Mouse (Mus musculus) v-Abl transformed pro-B cells (cell line): ENCODE results near the gene Sumf1.

Experiments used
- in situ Hi-C, 2 experiments: fragments of 400-800 bp; cut with MboI; formaldehyde crosslinking; loops; one replicate each; pipeline ENCODE4 v1.15.1; 2025; ENCODE audit not compliant: unreplicated experiment in 2 of 2

The Sumf1 gene

GRCm38 (mm10) chr6:108211896-108212880 lies 26.8 kb upstream of the Sumf1 start:
- in situ Hi-C loops = loop anchor here (5.0 to 25.0 kb wide), 4 partner anchors 50 to 1475 kb away; partner anchors contain the start of genes Edem1 (in 1 of the 2) and Il5ra (in 1 of the 2)

GRCm38 (mm10) chr6:108206914-108207566 lies 21.7 kb upstream of the Sumf1 start:
- in situ Hi-C loops = loop anchor here (25.0 kb wide), 2 partner anchors 630 to 1470 kb away; partner anchors contain the start of genes Edem1 (in 1 of the 2) and Il5ra (in 1 of the 2)

GRCm38 (mm10) chr6:108206145-108206544 lies 20.8 kb upstream of the Sumf1 start:
- in situ Hi-C loops = loop anchor here (25.0 kb wide), 2 partner anchors 631 to 1469 kb away; partner anchors contain the start of genes Edem1 (in 1 of the 2) and Il5ra (in 1 of the 2)

- in situ Hi-C loops = loop anchor here (25.0 kb wide), 2 partner anchors 633 to 1467 kb away; partner anchors contain the start of genes Edem1 (in 1 of the 2) and Il5ra (in 1 of the 2)
These were observed 18.9 kb upstream of the Sumf1 start for GRCm38 (mm10) chr6:108204322-108204721.

GRCm38 (mm10) chr6:108198286-108198685 lies 12.9 kb upstream of the Sumf1 start:
- in situ Hi-C loops = loop anchor here in 1 of 2 experiments (5.0 to 25.0 kb wide), 2 partner anchors 96 to 1461 kb away; partner anchors contain the start of gene Il5ra

- in situ Hi-C loops = loop anchor here in 1 of 2 experiments (5.0 to 25.0 kb wide), 2 partner anchors 95 to 1460 kb away; partner anchors contain the start of gene Il5ra
These were observed 11.7 kb upstream of the Sumf1 start for GRCm38 (mm10) chr6:108197117-108197516.

- in situ Hi-C loops = loop anchor here in 1 of 2 experiments (5.0 to 25.0 kb wide), 2 partner anchors 94 to 1459 kb away; partner anchors contain the start of gene Il5ra
These were observed 11.3 kb upstream of the Sumf1 start for GRCm38 (mm10) chr6:108196665-108197064.

- in situ Hi-C loops = loop anchor here in 1 of 2 experiments (25.0 kb wide), 1 partner anchor 1455 kb away; the partner anchor contains the start of gene Il5ra
These were observed 7.2 kb upstream of the Sumf1 start for GRCm38 (mm10) chr6:108192632-108193031.

GRCm38 (mm10) chr6:108190690-108191089 lies 5.3 kb upstream of the Sumf1 start:
- in situ Hi-C loops = loop anchor here in 1 of 2 experiments (25.0 kb wide), 1 partner anchor 1453 kb away; the partner anchor contains the start of gene Il5ra

- in situ Hi-C loops = loop anchor here in 1 of 2 experiments (25.0 kb wide), 1 partner anchor 1448 kb away; the partner anchor contains the start of gene Il5ra
These were observed 265 bp upstream of the Sumf1 start for GRCm38 (mm10) chr6:108185685-108186009.

- in situ Hi-C loops = loop anchor here in 1 of 2 experiments (25.0 kb wide), 1 partner anchor 1442 kb away; the partner anchor contains the start of gene Il5ra
These were observed 6.3 kb downstream of the Sumf1 start for GRCm38 (mm10) chr6:108179087-108179486.

- in situ Hi-C loops = loop anchor here in 1 of 2 experiments (25.0 kb wide), 1 partner anchor 663 kb away; the partner anchor contains the start of gene Edem1
These were observed 11.2 kb downstream of the Sumf1 start for GRCm38 (mm10) chr6:108174181-108174580.

- in situ Hi-C loops = loop anchor here in 1 of 2 experiments (25.0 kb wide), 1 partner anchor 665 kb away; the partner anchor contains the start of gene Edem1
These were observed 13.2 kb downstream of the Sumf1 start for GRCm38 (mm10) chr6:108172219-108172618.

GRCm38 (mm10) chr6:108169466-108169865 lies 15.9 kb downstream of the Sumf1 start:
- in situ Hi-C loops = loop anchor here in 1 of 2 experiments (25.0 kb wide), 1 partner anchor 668 kb away; the partner anchor contains the start of gene Edem1

GRCm38 (mm10) chr6:108168723-108169122 lies 16.7 kb downstream of the Sumf1 start:
- in situ Hi-C loops = loop anchor here in 1 of 2 experiments (25.0 kb wide), 1 partner anchor 669 kb away; the partner anchor contains the start of gene Edem1

- in situ Hi-C loops = loop anchor here in 1 of 2 experiments (25.0 kb wide), 1 partner anchor 669 kb away; the partner anchor contains the start of gene Edem1
These were observed 17.3 kb downstream of the Sumf1 start for GRCm38 (mm10) chr6:108167946-108168680.

- in situ Hi-C loops = loop anchor here in 1 of 2 experiments (25.0 kb wide), 1 partner anchor 672 kb away; the partner anchor contains the start of gene Edem1
These were observed 19.8 kb downstream of the Sumf1 start for GRCm38 (mm10) chr6:108165598-108165997.

GRCm38 (mm10) chr6:108164935-108165334 lies 20.4 kb downstream of the Sumf1 start:
- in situ Hi-C loops = loop anchor here (5.0 to 25.0 kb wide), 2 partner anchors 47 to 672 kb away; partner anchors contain the start of genes Itpr1 (in 2 of the 2) and Edem1 (in 1 of the 2)

- in situ Hi-C loops = loop anchor here (5.0 to 25.0 kb wide), 2 partner anchors 52 to 677 kb away; partner anchors contain the start of genes Itpr1 (in 2 of the 2) and Edem1 (in 1 of the 2)
These were observed 24.8 kb downstream of the Sumf1 start for GRCm38 (mm10) chr6:108160608-108161007.
